Mouse (Mus musculus): ENCODE measurements around the gene Zfp541. TPM values are rescaled to one million over a fixed set of nuclear protein-coding genes. Genes with fewer than 3 reads are reported as not detected.
A peak's percentile ranks its signal among the peaks of the same experiment; 100 is the strongest.

Gene Zfp541
- polyA plus RNA-seq, 1 experiment from 2014 or later, result not detected

- Histone ChIP-seq H3K9ac (ENCODE audit: low read length) (peak overlapping the region; percentile 83), H3K4me1 (ENCODE audit: control insufficient read depth, insufficient read depth, low read length) (peaks cover 42% of the 10 kb centered on the region), H3K27me3 (ENCODE audit: control insufficient read depth, insufficient read depth, low read length) (no peaks in the 10 kb centered on the region), H3K9me3 (ENCODE audit: control insufficient read depth, low read length) (no peaks in the 10 kb centered on the region), H3K4me3 (ENCODE audit: low read depth, low read length) (peak overlapping the region; percentile 93), H3K36me3 (ENCODE audit: control insufficient read depth, insufficient read depth, low read length) (no peaks in the 10 kb centered on the region), H3K27ac (ENCODE audit: low read depth, low read length) (peak overlapping the region; percentile 52; the same call in 1 of the 2 replicates), H3K4me2 (peak overlapping the region; percentile 95)
- DNase-seq (ENCODE audit: low spot score, missing footprints) (peak; percentile 87), ATAC-seq (ENCODE audit: low FRiP score) (no peak)
- WGBS, result 10% methylated on average over 36 of the region's 36 CpGs
Observed at GRCm38 (mm10) chr7:16048675-16049575, 12.7 kb upstream of the Zfp541 start.

GRCm38 (mm10) chr7:16049576-16049915 lies 12.1 kb upstream of the Zfp541 start:
- Histone ChIP-seq H3K9ac (ENCODE audit: low read length) (peak overlapping the region; percentile 83; the same call in 1 of the 2 replicates), H3K27me3 (ENCODE audit: control insufficient read depth, insufficient read depth, low read length) (no peaks in the 10 kb centered on the region), H3K36me3 (ENCODE audit: control insufficient read depth, insufficient read depth, low read length) (no peaks in the 10 kb centered on the region), H3K4me1 (ENCODE audit: control insufficient read depth, insufficient read depth, low read length) (peaks cover 37% of the 10 kb centered on the region), H3K27ac (ENCODE audit: low read depth, low read length) (no peak overlapping the region), H3K4me2 (peak overlapping the region; percentile 95), H3K9me3 (ENCODE audit: control insufficient read depth, low read length) (no peaks in the 10 kb centered on the region), H3K4me3 (ENCODE audit: low read depth, low read length) (peak overlapping the region; percentile 93)
- DNase-seq (ENCODE audit: low spot score, missing footprints) (no peak), ATAC-seq (ENCODE audit: low FRiP score) (no peak)
- WGBS, result 86% methylated on average over 7 of the region's 7 CpGs

- peaks cover 26% of the 10 kb centered on the region for H3K4me1 ChIP-seq (ENCODE audit: control insufficient read depth, insufficient read depth, low read length)
- DNase-seq (ENCODE audit: low spot score, missing footprints) (no peak), ATAC-seq (ENCODE audit: low FRiP score) (no peak)
- no peak overlapping the region for H3K9ac ChIP-seq (ENCODE audit: low read length)
- H3K27ac ChIP-seq (ENCODE audit: low read depth, low read length), result no peak overlapping the region
- 92% methylated on average over 3 of the region's 3 CpGs for WGBS
- H3K27me3 ChIP-seq (ENCODE audit: control insufficient read depth, insufficient read depth, low read length), result no peaks in the 10 kb centered on the region
- H3K4me3 ChIP-seq (ENCODE audit: low read depth, low read length), result no peak overlapping the region
- no peaks in the 10 kb centered on the region for H3K9me3 ChIP-seq (ENCODE audit: control insufficient read depth, low read length)
- H3K36me3 ChIP-seq (ENCODE audit: control insufficient read depth, insufficient read depth, low read length), result no peaks in the 10 kb centered on the region
- H3K4me2 ChIP-seq, result no peak overlapping the region
Observed at GRCm38 (mm10) chr7:16050600-16050999, 11.0 kb upstream of the Zfp541 start.

- no peak for ATAC-seq (ENCODE audit: low FRiP score)
- H3K9me3 ChIP-seq (ENCODE audit: control insufficient read depth, low read length), result no peaks in the 10 kb centered on the region
- peak overlapping the region; percentile 40 for H3K4me3 ChIP-seq (ENCODE audit: low read depth, low read length)
- 0 out of 2 replicates have a peak overlapping the region, but pooled peaks have one; percentile 26 for H3K27ac ChIP-seq (ENCODE audit: low read depth, low read length)
- peak; percentile 94 for DNase-seq (ENCODE audit: low spot score, missing footprints)
- H3K9ac ChIP-seq (ENCODE audit: low read length), result peak overlapping the region; percentile 64
- H3K36me3 ChIP-seq (ENCODE audit: control insufficient read depth, insufficient read depth, low read length), result no peaks in the 10 kb centered on the region
- WGBS, result 8% methylated on average over 19 of the region's 19 CpGs
- H3K27me3 ChIP-seq (ENCODE audit: control insufficient read depth, insufficient read depth, low read length), result no peaks in the 10 kb centered on the region
- H3K4me1 ChIP-seq (ENCODE audit: control insufficient read depth, insufficient read depth, low read length), result peaks cover 19% of the 10 kb centered on the region
- peak overlapping the region; percentile 63 for H3K4me2 ChIP-seq
Observed at GRCm38 (mm10) chr7:16051883-16052595, 9.6 kb upstream of the Zfp541 start.

GRCm38 (mm10) chr7:16052684-16053083 lies 8.9 kb upstream of the Zfp541 start:
- Histone ChIP-seq H3K9me3 (ENCODE audit: control insufficient read depth, low read length) (no peaks in the 10 kb centered on the region), H3K36me3 (ENCODE audit: control insufficient read depth, insufficient read depth, low read length) (no peaks in the 10 kb centered on the region), H3K9ac (ENCODE audit: low read length) (peak overlapping the region; percentile 64), H3K27ac (ENCODE audit: low read depth, low read length) (0 out of 2 replicates have a peak overlapping the region, but pooled peaks have one; percentile 26), H3K4me2 (peak overlapping the region; percentile 63), H3K27me3 (ENCODE audit: control insufficient read depth, insufficient read depth, low read length) (no peaks in the 10 kb centered on the region; the same call in 1 of the 2 replicates), H3K4me1 (ENCODE audit: control insufficient read depth, insufficient read depth, low read length) (peaks cover 19% of the 10 kb centered on the region), H3K4me3 (ENCODE audit: low read depth, low read length) (peak overlapping the region; percentile 40)
- under 1% methylated on average over 24 of the region's 24 CpGs for WGBS
- DNase-seq (ENCODE audit: low spot score, missing footprints) (peak; percentile 100), ATAC-seq (ENCODE audit: low FRiP score) (peak; percentile 87)

- no peak overlapping the region for H3K4me3 ChIP-seq (ENCODE audit: low read depth, low read length)
- H3K9me3 ChIP-seq (ENCODE audit: control insufficient read depth, low read length), result no peaks in the 10 kb centered on the region
- peaks cover 19% of the 10 kb centered on the region for H3K4me1 ChIP-seq (ENCODE audit: control insufficient read depth, insufficient read depth, low read length)
- no peaks in the 10 kb centered on the region; the same call in 1 of the 2 replicates for H3K27me3 ChIP-seq (ENCODE audit: control insufficient read depth, insufficient read depth, low read length)
- no peak overlapping the region for H3K27ac ChIP-seq (ENCODE audit: low read depth, low read length)
- WGBS, result 15% methylated on average over 6 of the region's 6 CpGs
- no peak for ATAC-seq (ENCODE audit: low FRiP score)
- H3K36me3 ChIP-seq (ENCODE audit: control insufficient read depth, insufficient read depth, low read length), result no peaks in the 10 kb centered on the region
- H3K9ac ChIP-seq (ENCODE audit: low read length), result no peak overlapping the region
- DNase-seq (ENCODE audit: low spot score, missing footprints), result no peak
- H3K4me2 ChIP-seq, result peak overlapping the region; percentile 63
Observed at GRCm38 (mm10) chr7:16053105-16053504, 8.5 kb upstream of the Zfp541 start.

- no peaks in the 10 kb centered on the region; the same call in 1 of the 2 replicates for H3K27me3 ChIP-seq (ENCODE audit: control insufficient read depth, insufficient read depth, low read length)
- H3K4me2 ChIP-seq, result no peak overlapping the region
- H3K27ac ChIP-seq (ENCODE audit: low read depth, low read length), result no peak overlapping the region
- ATAC-seq (ENCODE audit: low FRiP score) (no peak), DNase-seq (ENCODE audit: low spot score, missing footprints) (no peak)
- 67% methylated on average over 4 of the region's 4 CpGs for WGBS
- no peaks in the 10 kb centered on the region for H3K36me3 ChIP-seq (ENCODE audit: control insufficient read depth, insufficient read depth, low read length)
- H3K9ac ChIP-seq (ENCODE audit: low read length), result no peak overlapping the region
- no peak overlapping the region for H3K4me3 ChIP-seq (ENCODE audit: low read depth, low read length)
- H3K9me3 ChIP-seq (ENCODE audit: control insufficient read depth, low read length), result no peaks in the 10 kb centered on the region
- H3K4me1 ChIP-seq (ENCODE audit: control insufficient read depth, insufficient read depth, low read length), result peaks cover 9% of the 10 kb centered on the region
Observed at GRCm38 (mm10) chr7:16054966-16055365, 6.6 kb upstream of the Zfp541 start.

- Histone ChIP-seq H3K36me3 (ENCODE audit: control insufficient read depth, insufficient read depth, low read length) (no peaks in the 10 kb centered on the region), H3K4me3 (ENCODE audit: low read depth, low read length) (no peak overlapping the region), H3K27ac (ENCODE audit: low read depth, low read length) (no peak overlapping the region), H3K4me2 (no peak overlapping the region), H3K9me3 (ENCODE audit: control insufficient read depth, low read length) (no peaks in the 10 kb centered on the region), H3K4me1 (ENCODE audit: control insufficient read depth, insufficient read depth, low read length) (peaks cover 6% of the 10 kb centered on the region; the same call in 1 of the 2 replicates), H3K27me3 (ENCODE audit: control insufficient read depth, insufficient read depth, low read length) (no peaks in the 10 kb centered on the region; the same call in none of the 2 replicates), H3K9ac (ENCODE audit: low read length) (no peak overlapping the region)
- WGBS, result 87% methylated on average over 6 of the region's 6 CpGs
- ATAC-seq (ENCODE audit: low FRiP score) (no peak), DNase-seq (ENCODE audit: low spot score, missing footprints) (no peak)
Observed at GRCm38 (mm10) chr7:16055665-16056064, 5.9 kb upstream of the Zfp541 start.
